Mouse (Mus musculus) C2C12 (cell line): ENCODE results near the gene Il17rd. TPM values are rescaled to one million over a fixed set of nuclear protein-coding genes. Genes with fewer than 3 reads are reported as not detected.

Source experiments
- H3K27me3 ChIP-seq: one replicate; pipeline ENCODE4 v1.6.1; 2011; ENCODE audit not compliant: control insufficient read depth, insufficient read depth, insufficient read length
- H3K36me3 ChIP-seq: one replicate; pipeline ENCODE4 v1.6.1; 2011; ENCODE audit not compliant: control insufficient read depth, insufficient read depth
- H3K4me3 ChIP-seq: one replicate; pipeline ENCODE4 v1.5.1; 2011; ENCODE audit warnings: mild to moderate bottlenecking, control low read depth; ENCODE audit not compliant: poor library complexity, insufficient read depth, severe bottlenecking
- H3K79me2 ChIP-seq: one replicate; pipeline ENCODE4 v1.6.1; 2011; ENCODE audit not compliant: control insufficient read depth, insufficient read depth
- H3K79me3 ChIP-seq: one replicate; pipeline ENCODE4 v1.6.1; 2011; ENCODE audit warnings: low read depth, control low read depth
- H3ac ChIP-seq: one replicate; pipeline ENCODE3; 2011; ENCODE audit warnings: low read depth; ENCODE audit not compliant: control insufficient read depth, insufficient read length
- CEBPB ChIP-seq: IDR thresholded peaks from one replicate; pipeline ENCODE4 v1.6.1; 2011; ENCODE audit warnings: low read depth, mild to moderate bottlenecking, control low read depth, moderate library complexity
- CTCF ChIP-seq: IDR thresholded peaks from one replicate; pipeline ENCODE4 v1.5.1; 2011; ENCODE audit not compliant: control insufficient read depth, insufficient read depth, insufficient read length
- FOSL1 ChIP-seq: IDR thresholded peaks from one replicate; pipeline ENCODE4 v1.8.0; 2011; ENCODE audit warnings: mild to moderate bottlenecking, low read length; ENCODE audit not compliant: poor library complexity, insufficient read depth, severe bottlenecking
- MAX ChIP-seq: IDR thresholded peaks from one replicate; pipeline ENCODE4 v1.6.1; 2011; ENCODE audit warnings: mild to moderate bottlenecking, control low read depth
- MYOD1 ChIP-seq: IDR thresholded peaks from one replicate; pipeline ENCODE4 v1.6.1; 2011; ENCODE audit warnings: low read depth; ENCODE audit not compliant: control insufficient read depth, insufficient read length
- MYOG ChIP-seq: IDR thresholded peaks from one replicate; pipeline ENCODE4 v1.6.1; 2011; ENCODE audit not compliant: control insufficient read depth, insufficient read length; ENCODE audit errors: extremely low read depth
- USF1 ChIP-seq: IDR thresholded peaks from one replicate; pipeline ENCODE4 v1.6.1; 2011; ENCODE audit warnings: low read depth, mild to moderate bottlenecking, control low read depth, moderate library complexity
- polyA plus RNA-seq: library from polyadenylated mRNA; unstranded; fragments of >200 nt; fragmentation: generic; extraction: Trizol; gene quantifications from one replicate; pipeline ENCODE4 v1.2.1, GENCODE M21; 2012; ENCODE audit warnings: missing spikeins

Il17rd gene
- polyA plus RNA-seq, 1 experiment: 1.2 TPM

GRCm38 (mm10) chr14:27058535-27059223 is 19.9 kb downstream of the Il17rd start:
- no peak overlapping the region for H3ac ChIP-seq
- H3K79me2 ChIP-seq: no peaks in the 10 kb centered on the region
- no peaks in the 10 kb centered on the region for H3K27me3 ChIP-seq
- no peaks in the 10 kb centered on the region for H3K36me3 ChIP-seq
- H3K4me3 ChIP-seq: no peak overlapping the region
- TF ChIP-seq CEBPB: no peak
- TF ChIP-seq FOSL1: no peak
- no peak for TF ChIP-seq CTCF
- no peak for TF ChIP-seq MAX
- TF ChIP-seq MYOG: no peak
- TF ChIP-seq MYOD1: no peak
- TF ChIP-seq USF1: no peak
- no peaks in the 10 kb centered on the region for H3K79me3 ChIP-seq

DNA sequence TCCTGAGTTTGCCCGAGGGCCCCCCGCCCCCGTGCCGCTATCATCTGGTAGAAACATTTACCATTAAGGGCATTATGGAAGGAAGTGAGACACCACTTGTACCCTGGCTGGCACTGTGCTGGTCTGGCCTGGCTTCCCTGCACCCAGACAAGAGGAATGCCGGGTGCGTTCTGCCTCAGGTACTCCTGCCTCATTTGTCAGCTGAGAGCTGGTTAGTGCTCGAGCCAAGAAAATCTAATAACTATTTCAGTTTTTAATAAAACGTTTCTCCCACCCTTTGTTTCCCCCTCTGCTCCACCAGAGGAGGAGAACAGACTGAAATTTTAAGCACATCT is 20.4 kb downstream of the Il17rd start:
- Histone ChIP-seq H3K4me3 (no peak overlapping the region), H3ac (no peak overlapping the region), H3K79me2 (no peaks in the 10 kb centered on the region), H3K36me3 (no peaks in the 10 kb centered on the region), H3K27me3 (no peaks in the 10 kb centered on the region), H3K79me3 (no peaks in the 10 kb centered on the region)
- TF ChIP-seq MAX (no peak), MYOG (no peak), USF1 (no peak), MYOD1 (no peak), CTCF (no peak)

DNA sequence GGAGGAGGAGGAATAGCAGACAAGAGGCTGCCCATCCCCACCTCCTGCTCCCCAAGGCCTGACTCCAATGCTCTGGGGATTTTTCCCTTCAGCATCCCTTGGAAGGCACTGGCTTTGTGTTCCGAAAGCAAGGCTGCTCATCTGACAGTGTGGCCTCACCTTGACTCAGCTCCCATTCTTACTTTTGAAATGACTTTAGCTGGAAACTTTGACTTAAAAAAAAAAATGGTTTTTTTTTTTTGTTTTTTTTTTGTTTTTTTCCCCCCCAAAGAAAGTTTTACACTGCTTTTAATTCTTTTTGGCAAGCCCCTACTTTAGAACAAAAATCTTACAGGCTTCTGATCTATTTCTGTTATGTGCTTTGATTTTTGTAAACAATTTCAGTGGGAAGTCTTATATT is 24.6 kb downstream of the Il17rd start:
- H3K36me3 ChIP-seq: no peaks in the 10 kb centered on the region
- H3K79me3 ChIP-seq: no peaks in the 10 kb centered on the region
- no peak for TF ChIP-seq MAX
- TF ChIP-seq MYOG: no peak
- no peak for TF ChIP-seq CEBPB
- no peak for TF ChIP-seq MYOD1
- TF ChIP-seq FOSL1: no peak
- TF ChIP-seq USF1: no peak
- no peak for TF ChIP-seq CTCF

GRCm38 (mm10) chr14:27066171-27066929 is 27.6 kb downstream of the Il17rd start:
- TF ChIP-seq CEBPB: no peak
- no peak for TF ChIP-seq MYOD1
- no peak for TF ChIP-seq USF1
- no peak for TF ChIP-seq MYOG
- TF ChIP-seq FOSL1: no peak
- no peak for TF ChIP-seq CTCF
- TF ChIP-seq MAX: no peak
- Histone ChIP-seq H3K79me3 (no peaks in the 10 kb centered on the region), H3K4me3 (no peak overlapping the region), H3K79me2 (no peaks in the 10 kb centered on the region), H3ac (no peak overlapping the region), H3K27me3 (no peaks in the 10 kb centered on the region), H3K36me3 (no peaks in the 10 kb centered on the region)

More for the DNA sequence above, 24.6 kb downstream of the Il17rd start:
- Histone ChIP-seq H3K4me3 (no peak overlapping the region), H3K27me3 (no peaks in the 10 kb centered on the region), H3K79me2 (no peaks in the 10 kb centered on the region), H3ac (no peak overlapping the region)

DNA sequence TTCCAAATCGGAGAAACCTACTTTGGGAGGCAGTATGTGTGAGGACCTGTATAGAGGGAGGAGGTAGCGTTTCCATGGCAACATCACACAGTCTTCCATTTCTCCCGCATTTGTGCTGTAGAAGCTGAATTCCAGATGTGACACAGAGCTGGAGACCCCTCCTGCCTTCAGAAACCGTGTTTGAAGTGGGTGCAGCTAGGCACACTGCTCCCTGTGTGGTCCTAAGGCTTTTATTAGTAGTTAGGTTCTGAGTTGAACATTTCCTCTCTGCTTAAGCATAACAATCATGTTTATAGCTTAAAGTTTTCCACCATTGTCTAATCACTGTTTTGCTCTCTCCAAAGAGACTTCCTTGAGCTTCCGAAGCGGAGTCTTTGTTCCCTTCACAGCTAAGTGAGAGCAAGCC is 29.1 kb downstream of the Il17rd start:
- no peaks in the 10 kb centered on the region for H3K79me2 ChIP-seq
- no peaks in the 10 kb centered on the region for H3K79me3 ChIP-seq
- H3ac ChIP-seq: no peak overlapping the region
- no peaks in the 10 kb centered on the region for H3K27me3 ChIP-seq
- no peak overlapping the region for H3K4me3 ChIP-seq
- no peaks in the 10 kb centered on the region for H3K36me3 ChIP-seq
- TF ChIP-seq USF1 (no peak), MYOD1 (no peak), CTCF (no peak), FOSL1 (no peak), MAX (no peak), CEBPB (no peak), MYOG (no peak)

DNA sequence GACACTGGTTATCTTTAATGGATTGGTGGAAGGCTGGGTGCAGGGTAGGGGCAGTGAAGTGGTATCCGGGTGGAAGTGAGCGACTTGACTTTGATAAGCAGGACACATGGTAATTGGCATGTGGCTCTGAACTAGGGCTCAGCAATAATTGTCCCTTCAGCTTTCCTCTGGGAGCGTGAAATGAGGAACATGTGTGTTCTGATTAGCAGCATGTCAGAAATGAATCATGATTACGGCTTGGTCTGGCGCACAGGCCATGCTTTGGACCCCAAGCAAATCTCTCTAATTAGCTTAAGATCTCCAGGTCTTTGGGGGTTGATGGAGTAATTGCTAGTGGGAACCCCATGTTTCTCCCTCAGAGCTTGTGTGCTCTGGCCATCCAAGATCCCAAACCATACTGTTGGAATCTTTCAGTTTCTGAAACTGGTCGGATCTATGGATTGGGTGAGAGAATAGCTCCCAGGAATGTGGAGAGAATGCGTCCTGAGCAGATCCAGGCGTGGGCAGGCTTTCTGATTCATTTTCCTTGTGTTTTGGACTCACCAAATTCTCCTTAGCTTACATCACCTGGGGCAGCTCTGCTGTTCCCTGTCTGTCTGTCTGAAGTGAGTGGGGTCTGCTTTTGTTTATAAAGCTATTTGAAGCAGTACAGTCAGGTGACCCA is 30.8 kb downstream of the Il17rd start:
- no peak for TF ChIP-seq USF1
- no peak for TF ChIP-seq CEBPB
- no peak for TF ChIP-seq CTCF
- TF ChIP-seq MAX: no peak
- no peak for TF ChIP-seq MYOD1
- no peak for TF ChIP-seq MYOG
- no peak for TF ChIP-seq FOSL1
- Histone ChIP-seq H3K79me3 (no peaks in the 10 kb centered on the region), H3K27me3 (no peaks in the 10 kb centered on the region), H3K79me2 (no peaks in the 10 kb centered on the region), H3K36me3 (no peaks in the 10 kb centered on the region), H3K4me3 (no peak overlapping the region), H3ac (no peak overlapping the region)
